ENCODE assay signal across 16 mouse cellular contexts in genomic region chr10:53505526-53505925, GRCm38 (mm10).
A peak's percentile ranks its signal among the peaks of the same experiment; 100 is the strongest.
DNase-seq lines count a peak whose midpoint lies in the region; ATAC-seq and TF ChIP-seq lines count a peak whose summit lies in the region.
"Had no signal": no experiment of that assay in that cellular context is flagged by ENCODE, and none has a peak within 500 bp of the region (broad histone marks: within the 10 kb centered on the region; RNA-seq: fewer than 3 reads in every experiment).

No protein-coding gene starts in this region.

- 82% methylated on average over 2 of the region's 2 CpGs for WGBS in hindbrain, embryonic 11.5 days

- peaks cover 2 to 21% of the 10 kb centered on the region in 2 experiments; a peak in 3 of 4 replicates for H3K4me1 ChIP-seq in CH12.LX (ENCODE audit: control insufficient read depth in 1 of 2, insufficient read depth in 2 of 2)
- no peaks in the 10 kb centered on the region for H3K4me1 ChIP-seq in hindbrain, embryonic 11.5 days (replicated peaks; ENCODE audit: control insufficient read depth, insufficient read depth, low read length)
- H3K4me1 ChIP-seq: embryonic facial prominence, embryonic 15.5 days; forebrain, embryonic 12.5 days had no signal

- H3K4me3 ChIP-seq in layer of hippocampus, adult 2 months: no peak overlapping the region
- H3K4me3 ChIP-seq in CH12.LX (replicated peaks in 1 of 3; ENCODE audit: low read depth in 2 of 3, low read length in 2 of 3, poor library complexity in 1 of 3): no peak overlapping the region
- H3K4me3 ChIP-seq in hindbrain, embryonic 11.5 days (ENCODE audit: low read depth, low read length): no peak overlapping the region
- H3K4me3 ChIP-seq: embryonic facial prominence, embryonic 15.5 days; forebrain, embryonic 12.5 days; midbrain, embryonic 13.5 days had no signal

- peak overlapping the region; percentile 29 for H3K27ac ChIP-seq in layer of hippocampus, adult 2 months
- no peak overlapping the region for H3K27ac ChIP-seq in CH12.LX (ENCODE audit: insufficient read depth, low read depth)
- no peak overlapping the region for H3K27ac ChIP-seq in hindbrain, embryonic 11.5 days (ENCODE audit: low read depth, low read length)
- H3K27ac ChIP-seq: embryonic facial prominence, embryonic 15.5 days; forebrain, embryonic 12.5 days; midbrain, embryonic 13.5 days had no signal

- no peak for TF ChIP-seq CTCF in layer of hippocampus, adult 2 months (conservative IDR thresholded peaks at IDR 0.05)
- TF ChIP-seq CTCF in CH12.LX (conservative IDR thresholded peaks at IDR 0.05 in 1 of 2, IDR thresholded peaks at IDR 0.05 in 1 of 2; ENCODE audit: low read depth in 2 of 2, low read length in 2 of 2): no peak

- in situ Hi-C loops in CH12.LX (cut with MboI; ENCODE audit: low pct_ligation_motif_present, low pct_unique_long_range_greater_than_20kb, low sequenced_read_pairs): no loop called here

- H3K79me2 ChIP-seq in CH12.LX (replicated peaks; ENCODE audit: control insufficient read depth, extremely low read depth, insufficient read depth, poor library complexity, severe bottlenecking): no peaks in the 10 kb centered on the region

- H3K36me3 ChIP-seq in CH12.LX (replicated peaks in 1 of 2; ENCODE audit: control insufficient read depth in 1 of 2, insufficient read depth in 1 of 2, low read length in 1 of 2): no peaks in the 10 kb centered on the region
- no peaks in the 10 kb centered on the region for H3K36me3 ChIP-seq in hindbrain, embryonic 11.5 days (ENCODE audit: control insufficient read depth, insufficient read depth, low read length)
- H3K36me3 ChIP-seq: embryonic facial prominence, embryonic 15.5 days; forebrain, embryonic 12.5 days; midbrain, embryonic 13.5 days had no signal

- no peak overlapping the region for H3K4me2 ChIP-seq in CH12.LX (ENCODE audit: insufficient read depth, low read depth, poor library complexity, severe bottlenecking)
- no peak overlapping the region for H3K4me2 ChIP-seq in hindbrain, embryonic 11.5 days (replicated peaks; ENCODE audit: low read depth, low read length)
- H3K4me2 ChIP-seq: embryonic facial prominence, embryonic 15.5 days; forebrain, embryonic 12.5 days; liver, embryonic 11.5 days; midbrain, embryonic 13.5 days had no signal

- no peaks in the 10 kb centered on the region for H3K27me3 ChIP-seq in CH12.LX (replicated peaks)
- no peaks in the 10 kb centered on the region for H3K27me3 ChIP-seq in hindbrain, embryonic 11.5 days (ENCODE audit: control insufficient read depth, insufficient read depth, low read length)
- H3K27me3 ChIP-seq: embryonic facial prominence, embryonic 15.5 days; midbrain, embryonic 13.5 days had no signal

- H3K9ac ChIP-seq in CH12.LX (ENCODE audit: insufficient read depth, low read depth): no peak overlapping the region
- H3K9ac ChIP-seq in hindbrain, embryonic 11.5 days (ENCODE audit: low read depth, low read length): no peak overlapping the region
- H3K9ac ChIP-seq: embryonic facial prominence, embryonic 15.5 days; forebrain, embryonic 12.5 days; midbrain, embryonic 13.5 days had no signal

- TF ChIP-seq POLR2A in CH12.LX (IDR thresholded peaks at IDR 0.05; ENCODE audit: low read depth, low read length): no peak

- no peak for TF ChIP-seq RAD21 in CH12.LX (IDR thresholded peaks at IDR 0.05; ENCODE audit: low read depth, low read length)

- dilution Hi-C loops in CH12.LX (cut with MboI; ENCODE audit: extremely low pct_ligation_motif_present, extremely low pct_unique_long_range_greater_than_20kb, low sequenced_read_pairs): no loop called here

- ATAC-seq in activated CD4-positive, CD25-positive, alpha-beta regulatory T cell, adult 4 months: peak; percentile 60
- ATAC-seq in megakaryocyte, adult 5-6 weeks (ENCODE audit: poor library complexity, severe bottlenecking): peak; percentile 83
- no peak for ATAC-seq in hindbrain, embryonic 11.5 days (ENCODE audit: low FRiP score)
- no peak for ATAC-seq in cerebellum, adult (ENCODE audit: insufficient number of reproducible peaks, low FRiP score, low TSS enrichment)
- ATAC-seq: hindbrain, embryonic 16.5 days; midbrain, embryonic 13.5 days had no signal

- TF ChIP-seq EP300 in CH12.LX (IDR thresholded peaks at IDR 0.05; ENCODE audit: low read length): no peak

- DNase-seq in layer of hippocampus, adult 2 months (ENCODE audit: low spot score in 2 of 2): no peak
- no peak for DNase-seq in layer of hippocampus, adult 8-10 months (ENCODE audit: low spot score in 2 of 2)
- DNase-seq in CH12.LX (ENCODE audit: extremely low read depth): no peak
- no peak for DNase-seq in hindbrain, embryonic 11.5 days (ENCODE audit: low spot score)
- DNase-seq: adrenal gland, postnatal 36 days; cerebellum, postnatal 14 days; heart, postnatal 10 days; kidney, adult 18-20 months had no signal

- H3K9me3 ChIP-seq in CH12.LX (replicated peaks; ENCODE audit: low read length): no peaks in the 10 kb centered on the region
- no peaks in the 10 kb centered on the region for H3K9me3 ChIP-seq in hindbrain, embryonic 11.5 days (ENCODE audit: control insufficient read depth, low read length)
- H3K9me3 ChIP-seq: embryonic facial prominence, embryonic 15.5 days; forebrain, embryonic 12.5 days; midbrain, embryonic 13.5 days had no signal

TF ChIP-seq in CH12.LX, 34 proteins besides CTCF, POLR2A, EP300 and RAD21:
- TF ChIP-seq MAFK (IDR thresholded peaks at IDR 0.05; ENCODE audit: insufficient replicate concordance, low read length) (peak; percentile 80), JUN (IDR thresholded peaks at IDR 0.05; ENCODE audit: insufficient read depth, low read depth, low read length) (no peak)

Comparison
In these comparisons a context has a peak if more than half of its experiments do, and no peak if none do; other contexts are left out.
1. ATAC-seq: peak in activated CD4-positive, CD25-positive, alpha-beta regulatory T cell, adult 4 months (single experiment) and megakaryocyte, adult 5-6 weeks (single experiment); none in hindbrain, embryonic 11.5 days (single experiment) and cerebellum, adult (single experiment).